Mouse (Mus musculus) small intestine, adult 10 weeks (tissue): ENCODE results near the gene Clgn. TPM values are rescaled to one million over a fixed set of nuclear protein-coding genes. Genes with fewer than 3 reads are reported as not detected.

Source experiments
- polyA plus RNA-seq: library from polyadenylated mRNA; stranded (reverse); fragments of 350-450 nt; fragmentation: Illumina TruSeq; extraction: RNeasy Lipid Tissue Mini Kit (QIAGEN cat#74804); gene quantifications from one replicate; pipeline ENCODE4 v1.2.3, GENCODE M21; 2014; ENCODE audit warnings: low replicate concordance

Gene Clgn
- polyA plus RNA-seq: 0.45 TPM

GRCm38 (mm10) chr8:83389316-83390005, at the start of gene Clgn:
Gene Clgn, plus strand, starts transcription at chr8:83389867.

DNA sequence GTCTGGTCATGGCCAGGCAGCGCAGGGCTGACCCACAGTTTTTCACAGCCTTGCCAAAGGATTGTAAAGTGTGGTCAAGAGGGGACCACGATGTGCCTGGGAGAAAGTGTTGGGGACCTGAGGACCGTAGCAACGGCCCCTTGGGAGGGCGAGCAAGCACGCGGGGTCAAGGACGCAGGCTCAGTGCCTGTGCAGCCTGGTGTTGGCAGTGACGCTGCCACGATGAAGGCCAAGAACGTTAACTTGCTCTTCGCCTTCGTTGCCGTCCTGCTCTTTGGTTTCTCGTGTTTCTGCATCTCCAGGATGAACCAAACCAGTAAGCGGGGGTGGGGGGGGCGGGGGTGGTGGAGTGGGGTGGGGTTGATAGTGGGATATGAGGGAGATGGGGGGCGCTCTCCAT, 41.4 kb upstream of the Clgn start, which contains the start of gene Mgat4d:
Mgat4d (plus strand) TSS at position 209 of the 400 bp plus-strand sequence.

GRCm38 (mm10) chr8:83458222-83458621, 68.6 kb downstream of the Clgn start, which contains the start of gene Scoc:
Gene Scoc, minus strand, starts transcription at chr8:83458391.

Other genes starting within 250 kb of the Clgn start
- gene Tbc1d9, start 224.5 kb upstream of the Clgn start, polyA plus RNA-seq: 7.6 TPM
- gene Gm10645, start 223.7 kb upstream of the Clgn start, polyA plus RNA-seq: not detected
- not detected for gene Ucp1, start 99.5 kb upstream of the Clgn start, polyA plus RNA-seq
- gene Elmod2, start 57.4 kb upstream of the Clgn start, polyA plus RNA-seq: 58.3 TPM
- gene Mgat4d, start 41.4 kb upstream of the Clgn start, polyA plus RNA-seq: not detected
- gene Scoc, start 68.5 kb downstream of the Clgn start, polyA plus RNA-seq: 556 TPM
- not detected for gene Olfr370, start 145.9 kb downstream of the Clgn start, polyA plus RNA-seq
- gene Ndufb7, start 176.8 kb downstream of the Clgn start, polyA plus RNA-seq: 0.59 TPM
- gene Tecr, start 218.1 kb downstream of the Clgn start, polyA plus RNA-seq: 9.0 TPM
- gene Dnajb1, start 218.3 kb downstream of the Clgn start, polyA plus RNA-seq: 6.8 TPM